Mouse (Mus musculus) heart, adult 2 months (tissue): ENCODE measurements at regions not wholly inside any gene's neighbourhood (a gene's known extent, or its start where the extent isn't known, plus 50 kb on each side); places are given as distances from the start of the nearest gene placed in this dataset.

ENCODE experiments used
- CTCF ChIP-seq: fragments of 200-600 bp; IDR thresholded peaks from 2 replicates; pipeline ENCODE4 v1.8.1; 2022; ENCODE audit warnings: antibody characterized with exemption, mild to moderate bottlenecking, moderate library complexity
- POLR2A ChIP-seq: fragments of 200-500 bp; IDR thresholded peaks from 2 replicates; pipeline ENCODE4 v1.6.1; 2011; ENCODE audit warnings: mild to moderate bottlenecking, low read depth, low read length, control low read depth; ENCODE audit not compliant: insufficient read depth

DNA sequence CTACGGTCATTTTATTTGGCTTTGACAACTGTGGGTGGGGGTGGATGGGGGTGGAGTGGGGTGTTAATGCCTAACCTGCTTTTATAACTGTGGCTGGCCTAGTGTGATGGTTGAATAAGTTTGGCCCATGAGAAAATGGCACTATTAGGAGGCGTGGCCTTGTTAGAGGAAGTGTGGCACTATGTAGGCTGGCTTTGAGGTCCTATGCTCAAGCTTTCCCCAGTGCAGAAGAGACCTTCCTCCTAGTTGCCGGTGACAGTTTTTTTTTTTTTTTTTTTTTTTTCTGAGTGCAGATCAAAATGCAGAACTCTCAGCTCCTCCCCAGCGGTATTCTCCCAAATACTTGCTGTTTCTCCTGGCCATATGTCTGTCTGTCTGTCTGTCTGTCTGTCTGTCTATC lies 404.6 kb upstream of the Smim15 start:
- no peak for TF ChIP-seq POLR2A
- no peak for TF ChIP-seq CTCF
